Mouse (Mus musculus): ENCODE results near the gene Rfx1. TPM values are rescaled to one million over a fixed set of nuclear protein-coding genes. Genes with fewer than 3 reads are reported as not detected.

Rfx1 gene
- polyA plus RNA-seq, 1 experiment from 2014 or later, result 8.8 TPM

GRCm38 (mm10) chr8:84137848-84138247 lies 71.2 kb downstream of the Rfx1 start:
- WGBS, result 89% methylated on average over 3 of the region's 3 CpGs
- Histone ChIP-seq H3K4me1 (replicated peaks; ENCODE audit: control insufficient read depth, insufficient read depth, low read length) (no peaks in the 10 kb centered on the region), H3K4me2 (ENCODE audit: low read depth, low read length) (no peak overlapping the region), H3K36me3 (ENCODE audit: control insufficient read depth, insufficient read depth, low read length) (peaks cover 67% of the 10 kb centered on the region), H3K9me3 (ENCODE audit: control insufficient read depth, low read length) (no peaks in the 10 kb centered on the region), H3K27ac (ENCODE audit: low read length) (no peak overlapping the region), H3K9ac (ENCODE audit: low read length) (no peak overlapping the region), H3K4me3 (ENCODE audit: low read length) (no peak overlapping the region), H3K27me3 (ENCODE audit: control insufficient read depth, insufficient read depth, low read depth, low read length) (no peaks in the 10 kb centered on the region)
- no peak for ATAC-seq (ENCODE audit: low read depth)

GRCm38 (mm10) chr8:84140838-84141237 lies 74.2 kb downstream of the Rfx1 start:
- ATAC-seq (ENCODE audit: low read depth), result no peak

GRCm38 (mm10) chr8:84144636-84145245 lies 78.1 kb downstream of the Rfx1 start:
- no peak for ATAC-seq (ENCODE audit: low read depth)
- no peaks in the 10 kb centered on the region for H3K9me3 ChIP-seq (ENCODE audit: control insufficient read depth, low read length)
- no peak overlapping the region for H3K27ac ChIP-seq (ENCODE audit: low read length)
- peaks cover 11% of the 10 kb centered on the region for H3K4me1 ChIP-seq (replicated peaks; ENCODE audit: control insufficient read depth, insufficient read depth, low read length)
- H3K9ac ChIP-seq (ENCODE audit: low read length), result no peak overlapping the region
- H3K4me2 ChIP-seq (ENCODE audit: low read depth, low read length), result no peak overlapping the region
- peaks cover 38% of the 10 kb centered on the region for H3K36me3 ChIP-seq (ENCODE audit: control insufficient read depth, insufficient read depth, low read length)
- H3K4me3 ChIP-seq (ENCODE audit: low read length), result no peak overlapping the region
- WGBS, result 91% methylated on average over 8 of the region's 8 CpGs
- no peaks in the 10 kb centered on the region for H3K27me3 ChIP-seq (ENCODE audit: control insufficient read depth, insufficient read depth, low read depth, low read length)

More at GRCm38 (mm10) chr8:84140838-84141237, 74.2 kb downstream of the Rfx1 start:
- 97% methylated on average over 4 of the region's 4 CpGs for WGBS
- Histone ChIP-seq H3K4me3 (ENCODE audit: low read length) (no peak overlapping the region), H3K36me3 (ENCODE audit: control insufficient read depth, insufficient read depth, low read length) (peaks cover 65% of the 10 kb centered on the region), H3K27me3 (ENCODE audit: control insufficient read depth, insufficient read depth, low read depth, low read length) (no peaks in the 10 kb centered on the region), H3K27ac (ENCODE audit: low read length) (no peak overlapping the region), H3K9ac (ENCODE audit: low read length) (no peak overlapping the region), H3K4me1 (replicated peaks; ENCODE audit: control insufficient read depth, insufficient read depth, low read length) (no peaks in the 10 kb centered on the region), H3K9me3 (ENCODE audit: control insufficient read depth, low read length) (no peaks in the 10 kb centered on the region), H3K4me2 (ENCODE audit: low read depth, low read length) (no peak overlapping the region)

MicroRNAs within 50 kb of the gene (microRNA counts, 519-probe panel; counts per million panel counts)
- 2,033 counts per million, percentile 35 among the panel's probes with 10 or more counts for microRNA mmu-miR-709

Small RNA genes lying within 50 kb of the gene (microRNA-seq; reads per million reads assigned to microRNA genes)
- gene Mir709, result not detected

Other genes starting within 250 kb of the Rfx1 start
- gene Adgrl1, start 166.7 kb upstream of the Rfx1 start, polyA plus RNA-seq (2015; fragmentation: Nextera tagmentation; extraction: Ambion mirVana), result 14.8 and 16.1 TPM in 2 replicates
- 0.69 and 1.1 TPM in 2 replicates for gene Gm10644, start 111.6 kb upstream of the Rfx1 start, polyA plus RNA-seq (2015; fragmentation: Nextera tagmentation; extraction: Ambion mirVana)
- 76.7 and 82.8 TPM in 2 replicates for gene Asf1b, start 111.3 kb upstream of the Rfx1 start, polyA plus RNA-seq (2015; fragmentation: Nextera tagmentation; extraction: Ambion mirVana)
- 103 and 133 TPM in 2 replicates for gene Prkaca, start 93.8 kb upstream of the Rfx1 start, polyA plus RNA-seq (2015; fragmentation: Nextera tagmentation; extraction: Ambion mirVana)
- 8.4 and 11.0 TPM in 2 replicates for gene Samd1, start 69.2 kb upstream of the Rfx1 start, polyA plus RNA-seq (2015; fragmentation: Nextera tagmentation; extraction: Ambion mirVana)
- gene 1700067K01Rik, start 65.3 kb upstream of the Rfx1 start, polyA plus RNA-seq (2015; fragmentation: Nextera tagmentation; extraction: Ambion mirVana), result 0.55 and 1.1 TPM in 2 replicates
- gene 2210011C24Rik, start 54.7 kb upstream of the Rfx1 start, polyA plus RNA-seq (2015; fragmentation: Nextera tagmentation; extraction: Ambion mirVana), result 3.5 and 4.4 TPM in 2 replicates
- 6.5 and 7.4 TPM in 2 replicates for gene Palm3, start 45.4 kb upstream of the Rfx1 start, polyA plus RNA-seq (2015; fragmentation: Nextera tagmentation; extraction: Ambion mirVana)
- 1.6 and 2.0 TPM in 2 replicates for gene Il27ra, start 24.2 kb upstream of the Rfx1 start, polyA plus RNA-seq (2015; fragmentation: Nextera tagmentation; extraction: Ambion mirVana)
- gene Rln3, start 21.8 kb upstream of the Rfx1 start, polyA plus RNA-seq (2015; fragmentation: Nextera tagmentation; extraction: Ambion mirVana), result not detected in 2 replicates
- 1.2 and 1.4 TPM in 2 replicates for gene Gm10643, start 1.7 kb upstream of the Rfx1 start, polyA plus RNA-seq (2015; fragmentation: Nextera tagmentation; extraction: Ambion mirVana)
- gene Dcaf15, start 37.9 kb downstream of the Rfx1 start, polyA plus RNA-seq (2015; fragmentation: Nextera tagmentation; extraction: Ambion mirVana), result 6.9 and 8.5 TPM in 2 replicates
- gene Podnl1, start 59.2 kb downstream of the Rfx1 start, polyA plus RNA-seq (2015; fragmentation: Nextera tagmentation; extraction: Ambion mirVana), result 0.34 and 0.41 TPM in 2 replicates
- 24.2 and 25.9 TPM in 2 replicates for gene Cc2d1a, start 81.1 kb downstream of the Rfx1 start, polyA plus RNA-seq (2015; fragmentation: Nextera tagmentation; extraction: Ambion mirVana)
- 1.5 and 2.0 TPM in 2 replicates for gene 4930432K21Rik, start 81.2 kb downstream of the Rfx1 start, polyA plus RNA-seq (2015; fragmentation: Nextera tagmentation; extraction: Ambion mirVana)
- gene Nanos3, start 118.4 kb downstream of the Rfx1 start, polyA plus RNA-seq (2015; fragmentation: Nextera tagmentation; extraction: Ambion mirVana), result 1.2 and 3.5 TPM in 2 replicates
- 14.4 and 14.6 TPM in 2 replicates for gene Zswim4, start 170.2 kb downstream of the Rfx1 start, polyA plus RNA-seq (2015; fragmentation: Nextera tagmentation; extraction: Ambion mirVana)
- gene D8Ertd738e, start 182.9 kb downstream of the Rfx1 start, polyA plus RNA-seq (2015; fragmentation: Nextera tagmentation; extraction: Ambion mirVana), result 333 and 350 TPM in 2 replicates
- 51.4 and 51.9 TPM in 2 replicates for gene Mri1, start 190.5 kb downstream of the Rfx1 start, polyA plus RNA-seq (2015; fragmentation: Nextera tagmentation; extraction: Ambion mirVana)
- gene Ccdc130, start 203.5 kb downstream of the Rfx1 start, polyA plus RNA-seq (2015; fragmentation: Nextera tagmentation; extraction: Ambion mirVana), result 18.4 and 19.4 TPM in 2 replicates